Mouse (Mus musculus) brown adipose tissue, adult 24 weeks (tissue): ENCODE measurements around the gene Socs1. TPM values are rescaled to one million over a fixed set of nuclear protein-coding genes. Genes with fewer than 3 reads are reported as not detected.
"Not testable (repeated sequence)": the region's sequence is repeated elsewhere in the genome, so short reads cannot be mapped to it uniquely, and the experiment has no call there.

Experiments used
- H3K27ac ChIP-seq: fragments of 200-500 bp; replicated peaks from 2 replicates; pipeline ENCODE4 v1.5.1; 2012; ENCODE audit warnings: low read depth, mild to moderate bottlenecking, low read length
- H3K4me1 ChIP-seq: fragments of 200-500 bp; 2 replicates; pipeline ENCODE4 v1.6.1; 2012; ENCODE audit warnings: low read length, mixed read lengths; ENCODE audit not compliant: control insufficient read depth, insufficient read depth, insufficient read length
- H3K4me3 ChIP-seq: fragments of 200-500 bp; 2 replicates; pipeline ENCODE4 v1.5.1; 2012; ENCODE audit warnings: low read depth, mild to moderate bottlenecking, low read length, moderate library complexity; ENCODE audit not compliant: insufficient read depth
- polyA plus RNA-seq: library from polyadenylated mRNA; stranded (reverse); fragments of >200 nt; gene quantifications from 2 replicates; pipeline ENCODE4 v1.2.4, GENCODE M21; 2012; ENCODE audit not compliant: missing spikeins, insufficient read depth, insufficient read length

Gene Socs1
- polyA plus RNA-seq, 1 experiment: not detected

DNA sequence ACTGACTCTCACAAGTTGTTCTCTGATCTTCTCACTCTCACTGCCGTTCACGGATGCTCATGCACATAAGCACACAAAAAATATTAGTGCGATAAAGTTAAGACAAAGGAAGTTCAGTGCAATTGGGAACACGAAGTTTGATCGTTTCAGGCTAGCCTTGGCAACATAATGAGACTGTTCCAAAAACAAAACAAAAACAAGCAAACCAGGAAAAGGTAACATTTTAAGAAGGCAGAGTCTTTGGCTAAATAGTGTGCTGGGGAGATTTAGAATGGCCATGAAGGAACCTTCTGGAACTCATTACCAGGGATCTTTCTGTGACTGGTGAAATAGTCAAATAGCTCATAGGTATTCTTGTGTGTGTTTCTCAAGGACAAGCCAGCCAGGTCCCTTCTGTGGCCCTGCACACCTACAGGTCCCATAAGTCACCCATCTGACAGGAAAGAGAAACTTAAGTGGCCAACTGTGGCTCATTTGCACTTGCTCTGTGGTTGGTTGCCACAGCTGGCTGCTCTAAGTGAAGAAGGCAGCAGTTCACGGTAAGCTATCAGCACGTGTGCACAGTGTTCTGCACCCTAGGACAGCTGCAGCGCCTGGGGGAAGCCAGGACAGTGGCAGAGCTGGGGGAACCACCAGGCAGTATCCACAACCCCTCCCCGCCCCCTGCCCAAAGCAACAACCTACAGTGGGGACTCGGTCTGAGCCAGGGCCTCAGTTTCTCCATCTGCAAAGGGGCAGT lies 20.6 kb upstream of the Socs1 start, which contains the start of gene Prm1:
Gene Prm1, minus strand, starts transcription at position 51 of the 739 bp plus-strand sequence.
- H3K4me1 ChIP-seq: no peaks in the 10 kb centered on the region
- no peak within 1 kb of the TSS for H3K27ac ChIP-seq
- H3K4me3 ChIP-seq: no peak within 1 kb of the TSS

DNA sequence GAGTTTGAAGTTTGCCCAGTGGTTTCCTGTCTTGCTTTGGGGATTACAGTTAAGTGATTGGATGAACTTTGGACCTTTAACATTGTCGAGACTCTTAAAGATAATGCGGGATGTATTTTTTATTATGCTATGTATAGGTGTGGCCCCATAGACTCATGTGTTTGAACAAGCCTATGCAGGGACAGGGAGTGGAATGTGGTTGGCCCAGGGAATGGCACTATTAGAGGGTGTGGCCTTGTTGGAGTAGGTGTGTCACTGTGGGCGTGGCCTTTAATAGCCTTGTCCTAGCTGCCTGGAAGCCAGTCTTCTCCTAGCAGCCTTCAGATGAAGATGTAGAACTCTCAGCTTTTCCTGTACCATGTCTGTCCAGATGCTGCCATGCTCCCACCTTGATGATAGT lies 17.1 kb upstream of the Socs1 start:
- not testable (repeated sequence) for H3K27ac ChIP-seq, H3K4me3 ChIP-seq, H3K4me1 ChIP-seq

GRCm38 (mm10) chr16:10796034-10796433 lies 10.7 kb upstream of the Socs1 start, which contains the start of gene Prm2:
Gene Prm2, minus strand, starts transcription at chr16:10796134.
- no peak within 1 kb of the TSS for H3K27ac ChIP-seq

DNA sequence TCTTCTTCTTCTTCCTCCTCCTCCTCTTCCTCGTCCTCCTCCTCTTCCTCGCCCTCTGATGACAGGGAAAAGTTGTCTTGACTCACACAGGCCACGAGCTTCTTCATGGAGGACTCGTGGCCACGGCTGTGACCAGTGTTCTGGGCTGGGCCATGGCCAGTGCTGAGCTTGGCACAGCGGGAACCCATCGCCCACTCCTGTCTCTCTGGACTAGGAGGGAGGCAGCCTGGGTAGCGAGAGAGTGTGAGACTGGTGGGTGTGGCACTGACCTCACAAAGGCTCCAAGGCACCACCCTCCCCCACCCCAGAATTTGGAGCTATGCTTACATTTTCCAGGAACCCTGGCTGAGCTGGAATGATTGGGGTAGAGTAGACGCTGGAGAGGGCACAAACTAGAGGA lies 5.4 kb upstream of the Socs1 start, which contains the start of gene Prm3:
Gene Prm3, minus strand, starts transcription at position 213 of the 400 bp plus-strand sequence.
- no peak within 1 kb of the TSS for H3K27ac ChIP-seq
- H3K4me3 ChIP-seq: no peak within 1 kb of the TSS

More at GRCm38 (mm10) chr16:10796034-10796433, 10.7 kb upstream of the Socs1 start, which contains the start of gene Prm2:
- Histone ChIP-seq H3K4me3 (no peak within 1 kb of the TSS), H3K4me1 (no peaks in the 10 kb centered on the region)

GRCm38 (mm10) chr16:10788866-10789265 lies 3.5 kb upstream of the Socs1 start:
- H3K4me3 ChIP-seq: no peak overlapping the region
- H3K27ac ChIP-seq: no peak overlapping the region
- no peaks in the 10 kb centered on the region for H3K4me1 ChIP-seq

More for the DNA sequence above, 5.4 kb upstream of the Socs1 start, which contains the start of gene Prm3:
- no peaks in the 10 kb centered on the region for H3K4me1 ChIP-seq

DNA sequence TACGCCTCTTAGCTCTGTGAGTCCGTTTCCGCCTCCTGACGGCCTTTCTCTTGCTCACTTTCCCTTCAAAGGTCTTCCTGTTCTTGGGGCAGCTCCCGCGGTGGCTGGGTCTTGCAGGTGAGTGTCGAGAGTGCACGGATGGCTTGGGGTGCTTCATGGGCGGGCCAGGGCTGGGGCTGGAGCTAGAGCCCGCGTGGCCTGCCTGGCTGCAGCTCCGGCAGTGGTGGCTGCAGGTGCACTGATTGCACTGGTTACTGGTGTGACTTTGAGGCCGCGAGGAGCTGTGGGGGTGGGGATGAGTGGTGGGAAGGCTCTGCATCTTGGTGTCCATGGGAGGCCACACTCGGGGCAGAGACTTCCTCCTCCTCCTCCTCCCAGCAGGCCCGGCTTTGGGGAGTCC lies 2.9 kb upstream of the Socs1 start, which contains the start of gene Tnp2:
Gene Tnp2, minus strand, starts transcription at position 390 of the 400 bp plus-strand sequence.
- H3K4me3 ChIP-seq: no peak within 1 kb of the TSS
- no peak within 1 kb of the TSS for H3K27ac ChIP-seq
- H3K4me1 ChIP-seq: no peaks in the 10 kb centered on the region

DNA sequence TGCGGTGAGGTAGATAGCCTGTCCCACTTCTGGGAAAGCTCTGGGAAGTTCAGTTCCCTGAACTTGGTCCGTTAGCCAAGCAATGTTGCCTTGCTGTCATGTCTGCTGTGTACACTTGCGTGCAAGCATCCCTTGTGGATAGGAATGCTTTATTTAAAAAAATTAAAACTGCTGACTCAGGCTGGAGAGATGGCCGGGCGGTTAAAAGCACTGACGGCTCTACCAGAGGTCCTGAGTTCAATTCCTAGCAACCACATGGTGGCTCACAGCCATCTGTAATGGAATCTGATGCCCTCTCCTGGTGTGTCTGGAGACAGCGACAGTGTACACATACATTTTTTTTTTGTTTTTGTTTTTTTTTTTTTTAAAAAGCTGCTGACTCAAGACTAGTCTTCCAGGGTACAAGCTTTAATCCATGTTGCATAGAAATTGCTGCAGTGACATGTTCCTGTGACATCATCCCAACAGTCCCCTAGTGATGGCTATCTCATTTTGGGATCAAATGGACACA lies 2.3 kb upstream of the Socs1 start:
- no peak overlapping the region for H3K27ac ChIP-seq
- H3K4me1 ChIP-seq: no peaks in the 10 kb centered on the region
- H3K4me3 ChIP-seq: no peak overlapping the region

DNA sequence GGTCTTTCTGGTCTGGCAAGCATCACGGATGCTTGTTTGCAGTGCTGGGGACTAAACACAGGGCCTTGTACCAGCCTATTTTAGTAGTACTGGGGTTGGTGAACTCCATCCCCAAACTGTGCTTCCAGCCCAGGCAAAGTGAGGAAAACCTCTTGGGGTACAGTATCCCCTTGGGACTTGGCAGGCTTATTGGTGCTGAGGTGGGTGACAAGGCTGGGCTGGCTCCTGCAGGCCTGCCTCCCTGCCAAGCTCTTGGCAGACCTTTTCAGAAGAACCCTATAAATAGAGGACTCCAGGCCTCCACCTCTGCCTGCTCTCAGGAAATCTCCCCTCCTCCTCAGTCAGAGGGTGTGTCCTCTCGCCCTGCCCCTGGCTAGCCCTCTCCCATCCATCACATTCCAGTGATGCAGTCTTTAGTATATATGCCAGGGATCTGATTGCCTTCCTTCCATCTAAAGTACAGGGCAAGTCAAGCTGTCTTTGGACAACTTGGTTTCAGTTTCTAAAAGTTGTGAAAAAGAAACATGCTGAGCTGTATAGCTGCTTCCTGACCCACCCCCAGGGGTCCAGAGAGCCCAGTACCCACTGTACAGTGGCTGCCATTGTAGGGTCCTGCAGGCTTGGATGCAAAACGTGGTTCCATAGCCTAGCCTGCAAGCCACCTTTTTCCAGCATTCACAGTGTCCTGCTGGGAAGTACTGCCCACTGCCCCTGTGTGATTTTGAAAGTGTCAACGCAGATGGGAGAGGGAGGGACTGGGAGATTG lies 1.6 kb upstream of the Socs1 start:
- Histone ChIP-seq H3K27ac (no peak overlapping the region), H3K4me3 (no peak overlapping the region), H3K4me1 (no peaks in the 10 kb centered on the region)

DNA sequence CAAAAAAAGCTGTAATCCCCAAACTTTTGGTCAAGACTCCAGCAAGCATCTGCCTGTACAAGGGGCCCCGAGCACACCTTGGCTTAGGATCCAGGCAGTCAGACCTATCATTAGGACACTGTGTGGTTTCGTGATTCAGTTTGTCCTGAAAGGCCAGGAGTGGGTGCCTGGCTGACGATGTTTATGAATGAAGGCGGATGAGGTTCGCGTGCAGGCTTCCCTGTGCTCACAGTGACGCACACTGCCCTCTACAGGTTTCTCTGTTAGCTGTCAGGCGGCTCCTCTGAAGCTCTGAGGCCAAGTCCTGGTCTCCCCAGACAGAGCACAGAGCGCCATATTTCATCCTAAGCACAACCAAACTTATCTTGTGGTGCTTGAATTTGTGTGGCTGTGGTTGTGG lies 952 bp upstream of the Socs1 start:
- H3K4me1 ChIP-seq: no peaks in the 10 kb centered on the region
- peak overlapping the region; percentile 92 for H3K27ac ChIP-seq
- peak overlapping the region; percentile 92 for H3K4me3 ChIP-seq

DNA sequence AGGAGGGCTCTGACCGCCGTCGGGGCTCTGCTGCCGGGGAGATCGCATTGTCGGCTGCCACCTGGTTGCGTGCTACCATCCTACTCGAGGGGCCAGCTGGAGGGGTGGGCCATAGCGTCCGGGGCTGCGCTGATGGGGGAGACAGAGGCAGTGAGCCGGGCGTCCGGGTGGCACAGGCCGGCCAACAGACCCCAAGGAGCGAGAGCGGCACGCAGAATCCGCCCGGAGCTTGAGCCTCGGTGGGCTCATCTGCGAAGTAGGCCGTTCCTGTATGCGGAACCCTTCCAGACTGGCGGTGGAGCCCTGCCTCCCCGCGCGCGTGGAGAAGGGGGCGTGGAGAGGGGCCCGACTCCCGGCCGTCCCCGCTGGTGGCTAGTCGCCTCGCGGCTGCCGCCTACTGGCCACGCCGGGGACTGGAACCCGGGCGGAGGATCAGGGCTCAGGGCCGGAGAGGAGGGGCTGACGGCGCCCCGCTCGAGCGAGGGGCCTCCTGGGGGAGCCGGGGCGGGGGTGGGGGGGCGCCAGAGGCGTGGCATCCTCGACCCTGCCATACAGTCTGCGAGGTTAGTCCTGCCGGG lies 454 bp downstream of the Socs1 start:
- Histone ChIP-seq H3K27ac (peak overlapping the region; percentile 40), H3K4me1 (no peaks in the 10 kb centered on the region), H3K4me3 (peak overlapping the region; percentile 92)

- H3K4me1 ChIP-seq: no peaks in the 10 kb centered on the region
- no peak overlapping the region for H3K27ac ChIP-seq
- peak overlapping the region; percentile 74 for H3K4me3 ChIP-seq
Observed at GRCm38 (mm10) chr16:10783883-10784792, 1.2 kb downstream of the Socs1 start.

DNA sequence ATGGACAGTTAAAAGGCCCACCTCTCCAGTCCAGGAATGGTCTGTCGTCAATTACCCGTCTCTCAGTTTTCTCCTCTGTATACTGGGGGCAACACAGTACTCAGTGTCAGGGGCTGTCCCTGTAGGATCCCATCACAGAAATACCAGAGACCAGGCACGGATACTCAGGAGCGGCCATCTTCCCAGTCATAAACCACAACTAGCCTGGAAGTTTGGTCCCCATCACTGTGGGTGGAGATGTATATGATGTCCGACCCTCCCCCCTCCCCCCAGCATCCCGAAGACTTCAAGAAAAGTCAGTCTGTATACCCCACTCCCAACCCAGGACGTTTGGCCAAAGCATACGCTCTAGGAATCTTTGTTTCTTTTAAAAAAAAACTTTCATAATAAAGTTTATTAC lies 1.9 kb downstream of the Socs1 start:
- Histone ChIP-seq H3K4me1 (no peaks in the 10 kb centered on the region), H3K27ac (no peak overlapping the region)

GRCm38 (mm10) chr16:10783152-10783434 lies 2.2 kb downstream of the Socs1 start:
- Histone ChIP-seq H3K4me1 (no peaks in the 10 kb centered on the region), H3K4me3 (no peak overlapping the region), H3K27ac (no peak overlapping the region)

More for the DNA sequence above, 1.9 kb downstream of the Socs1 start:
- H3K4me3 ChIP-seq: no peak overlapping the region

DNA sequence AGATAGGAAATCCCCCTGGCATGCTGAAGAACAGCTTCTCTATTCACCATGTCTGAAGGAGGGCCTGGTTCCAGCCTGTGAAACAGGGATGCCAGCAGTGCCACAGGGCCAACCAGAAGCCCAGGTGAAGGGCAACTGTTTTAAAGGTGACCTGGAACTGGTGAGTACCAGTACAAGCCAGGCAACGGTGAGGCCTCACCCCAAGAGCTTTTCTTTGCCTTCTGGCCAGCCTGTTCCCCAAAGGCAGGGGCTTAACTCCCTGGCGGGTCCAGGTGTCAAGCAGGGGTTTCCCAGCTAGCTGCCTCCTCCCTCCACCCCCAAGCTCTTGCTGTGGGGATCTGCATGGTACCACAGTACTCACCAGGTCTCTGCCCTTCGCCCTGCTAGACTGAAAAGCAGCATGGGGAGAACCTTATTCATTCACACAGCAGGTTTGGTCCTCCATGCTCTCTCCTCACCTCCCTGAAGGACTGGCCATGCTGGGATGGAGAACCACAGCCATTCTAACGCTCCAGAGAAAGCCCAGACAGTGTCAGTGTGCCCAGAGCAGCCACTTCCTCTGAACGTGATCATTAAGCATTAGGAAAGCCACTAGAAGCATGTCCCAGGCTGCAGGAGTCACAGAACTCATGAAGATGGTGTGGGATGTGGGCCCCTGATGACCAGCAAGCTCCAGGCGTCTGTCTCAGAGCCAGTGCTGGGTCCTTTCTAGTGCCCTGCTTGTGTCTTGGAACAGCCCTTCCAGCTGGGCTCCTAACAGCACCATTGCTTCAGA lies 2.8 kb downstream of the Socs1 start:
- Histone ChIP-seq H3K27ac (no peak overlapping the region), H3K4me1 (no peaks in the 10 kb centered on the region), H3K4me3 (no peak overlapping the region)
